Mouse (Mus musculus) skeletal muscle tissue, postnatal 0 days (tissue): Measurements from ENCODE around the gene Zdhhc23. TPM values are rescaled to one million over a fixed set of nuclear protein-coding genes. Genes with fewer than 3 reads are reported as not detected.

Source experiments
- microRNA-seq, 2 experiments: library from miRNA; unstranded; fragments of <30 nt; microRNA quantifications; one replicate each; pipeline ENCODE4; 2016
- polyA plus RNA-seq: library from polyadenylated mRNA; unstranded; fragments of >200 nt; fragmentation: Nextera tagmentation; extraction: Ambion mirVana; gene quantifications from 2 replicates; pipeline ENCODE4 v1.2.1, GENCODE M21; 2015

Zdhhc23 gene
- 0.08 and 0.10 TPM in 2 replicates for polyA plus RNA-seq

GRCm38 (mm10) chr16:43979328-43980109 is at the start of gene Zdhhc23:
TSS of gene Zdhhc23 (minus strand) at chr16:43979791.

GRCm38 (mm10) chr16:43926341-43926859 is 53.2 kb downstream of the Zdhhc23 start, which contains the start of gene Qtrt2:
TSS of gene Qtrt2 (minus strand) at chr16:43926809.

Small RNA genes lying within 50 kb of the gene (microRNA-seq; reads per million reads assigned to microRNA genes)
- 0 reads per million in 2 experiments for gene Mir3470b

Other genes with a start within 250 kb of the Zdhhc23 start
- not detected in 2 replicates for gene Drd3, start 225.8 kb downstream of the Zdhhc23 start, polyA plus RNA-seq
- gene Ccdc191, start 90.0 kb downstream of the Zdhhc23 start, polyA plus RNA-seq = 5.9 and 6.2 TPM in 2 replicates
- 6.6 and 6.7 TPM in 2 replicates for gene Qtrt2, start 53.0 kb downstream of the Zdhhc23 start, polyA plus RNA-seq
- 1.1 and 1.2 TPM in 2 replicates for gene Gramd1c, start 83.6 kb upstream of the Zdhhc23 start, polyA plus RNA-seq
- 25.1 and 25.4 TPM in 2 replicates for gene Atp6v1a, start 159.9 kb upstream of the Zdhhc23 start, polyA plus RNA-seq
- 208 and 221 TPM in 2 replicates for gene Naa50, start 160.0 kb upstream of the Zdhhc23 start, polyA plus RNA-seq
- 4.8 and 5.2 TPM in 2 replicates for gene Usf3, start 193.5 kb upstream of the Zdhhc23 start, polyA plus RNA-seq